Mouse (Mus musculus): ENCODE measurements around the gene Pjvk. TPM values are rescaled to one million over a fixed set of nuclear protein-coding genes. Genes with fewer than 3 reads are reported as not detected.

The Pjvk gene
- not detected in 2 replicates for polyA plus RNA-seq (2021; fragmentation: Nextera tagmentation)
- long read RNA-seq, experiment 1: 0 reads
- long read RNA-seq, experiment 2: 0 reads

DNA sequence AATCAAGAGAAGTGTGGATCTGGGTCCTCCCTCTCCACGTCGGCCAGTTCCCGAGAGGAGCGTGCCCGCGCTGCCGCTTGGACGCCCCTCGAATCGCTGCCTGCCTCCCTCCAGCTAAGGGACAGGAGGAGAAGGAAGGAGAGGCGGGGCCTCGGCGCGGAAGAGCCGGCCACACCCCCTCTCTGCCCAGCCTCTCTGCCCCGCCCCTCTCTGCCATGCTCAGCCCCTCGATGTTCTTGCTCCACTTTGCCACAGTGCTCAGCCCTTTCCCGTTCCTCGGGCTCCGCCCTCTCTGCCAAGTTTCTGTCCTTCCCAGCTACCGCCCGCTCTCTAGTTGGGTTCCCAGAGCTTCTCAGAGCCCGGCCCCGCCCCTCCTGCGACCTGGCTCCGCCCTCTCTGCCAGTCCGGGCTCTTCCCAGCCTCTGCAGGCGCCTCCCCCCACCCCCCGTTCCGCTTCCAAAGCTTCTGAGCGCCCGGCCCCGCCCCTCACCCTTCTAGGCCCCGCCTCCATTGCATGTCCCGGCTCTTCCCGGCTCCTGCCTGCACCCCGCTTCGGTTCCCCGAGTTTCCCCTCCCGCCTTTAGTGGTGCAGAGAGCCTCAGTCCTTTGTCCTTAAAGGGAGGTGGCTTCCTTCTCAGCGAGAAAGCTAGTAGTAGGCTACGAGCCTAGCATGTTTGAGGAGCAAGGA, at the start of gene Pjvk, which contains the start of gene Prkra:
Gene Pjvk, plus strand, starts transcription at position 594 of the 688 bp plus-strand sequence.
Gene Prkra, minus strand, starts transcription at position 133 of the 688 bp plus-strand sequence.

DNA sequence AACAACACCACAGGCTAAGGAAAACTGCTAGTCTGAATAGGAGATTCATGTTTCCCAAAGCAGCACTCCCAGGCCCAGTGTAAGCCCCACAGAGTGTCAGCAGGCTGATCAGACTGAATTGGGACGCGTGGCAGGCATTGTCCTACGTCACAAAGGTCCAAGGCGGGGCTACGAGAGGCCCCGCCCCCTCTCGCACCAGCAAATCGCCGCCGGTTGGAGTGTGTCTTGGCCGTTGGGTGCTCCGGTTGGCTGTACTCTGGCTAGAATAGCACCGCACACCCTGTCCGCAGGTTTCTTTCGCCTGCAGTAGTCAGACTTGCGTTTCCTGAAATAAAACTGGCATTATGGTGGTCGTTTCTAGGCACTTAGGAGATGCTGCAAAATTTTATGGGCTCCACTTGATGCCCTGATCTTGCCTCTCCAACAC, 24.7 kb downstream of the Pjvk start, which contains the start of gene Fkbp7:
Gene Fkbp7, minus strand, starts transcription at position 151 of the 427 bp plus-strand sequence.

DNA sequence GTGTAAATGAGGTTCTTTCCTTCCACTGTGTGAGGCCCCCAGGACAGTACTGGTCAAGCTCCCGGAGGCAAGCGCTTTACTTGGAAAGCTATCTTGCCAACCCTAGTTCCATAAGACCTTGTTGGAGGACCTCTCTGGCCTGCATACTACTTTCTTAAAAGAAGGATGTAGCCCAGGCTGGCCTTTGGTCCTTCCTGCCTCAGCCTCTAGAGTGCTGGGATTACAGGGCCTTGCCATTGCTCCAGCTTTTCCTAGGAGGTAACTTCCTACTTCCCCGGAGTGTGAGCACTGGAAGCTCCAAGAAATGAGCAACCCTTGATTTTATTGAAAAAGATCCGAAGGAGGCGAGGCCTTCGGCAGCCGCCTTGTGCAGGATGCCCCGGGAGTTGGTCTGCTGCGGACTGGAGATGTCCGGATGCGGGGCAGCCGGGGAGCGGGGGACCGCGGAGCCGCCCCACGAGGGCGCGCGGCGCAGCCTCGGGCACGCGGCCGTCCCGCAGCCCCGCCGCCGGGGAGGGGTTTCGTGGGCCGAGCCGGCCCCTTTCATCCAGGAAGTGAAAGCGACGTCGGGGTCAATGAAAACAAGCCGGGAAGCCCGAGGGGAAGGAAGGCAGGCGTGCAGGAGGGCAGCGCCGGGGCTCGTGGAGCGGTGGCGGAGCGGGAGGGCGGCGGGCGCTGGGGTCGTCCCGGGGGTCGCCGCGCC, 26.6 kb downstream of the Pjvk start, which contains the start of gene Plekha3:
Gene Plekha3, plus strand, starts transcription at position 557 of the 703 bp plus-strand sequence.

Other genes starting within 250 kb of the Pjvk start
- gene Osbpl6, start 242.0 kb upstream of the Pjvk start, polyA plus RNA-seq (2021; fragmentation: Nextera tagmentation): 17.1 and 21.6 TPM in 2 replicates
- 19.0 and 22.7 TPM in 2 replicates for gene Prkra, start 461 bp upstream of the Pjvk start, polyA plus RNA-seq (2021; fragmentation: Nextera tagmentation)
- 7.5 and 10.4 TPM in 2 replicates for gene Fkbp7, start 24.6 kb downstream of the Pjvk start, polyA plus RNA-seq (2021; fragmentation: Nextera tagmentation)
- gene Plekha3, start 26.8 kb downstream of the Pjvk start, polyA plus RNA-seq (2021; fragmentation: Nextera tagmentation): 4.0 and 5.1 TPM in 2 replicates

All from left cerebral cortex, adult 6 months (tissue).